In genomic region chr7:6659605-6660004, GRCm38 (mm10) we compare ENCODE assay signal across 9 mouse cellular contexts. TPM values are rescaled to one million over a fixed set of nuclear protein-coding genes. Genes with fewer than 3 reads are reported as not detected.
DNase-seq lines count a peak whose midpoint lies in the region; ATAC-seq lines count a peak whose summit lies in the region.
"Had no signal": no experiment of that assay in that cellular context is flagged by ENCODE, and none has a peak within 500 bp of the region (broad histone marks: within the 10 kb centered on the region; RNA-seq: fewer than 3 reads in every experiment).

No protein-coding gene starts in this region.

- no peak overlapping the region for H3K4me2 ChIP-seq in limb, embryonic 11.5 days (ENCODE audit: low read depth, severe bottlenecking)
- H3K4me2 ChIP-seq: embryonic facial prominence, embryonic 15.5 days had no signal

- H3K9me3 ChIP-seq in limb, embryonic 11.5 days (ENCODE audit: control insufficient read depth, low read length), result no peaks in the 10 kb centered on the region
- H3K9me3 ChIP-seq in limb, embryonic 10.5 days (replicated peaks), result no peaks in the 10 kb centered on the region
- H3K9me3 ChIP-seq: embryonic facial prominence, embryonic 15.5 days had no signal

- peak; percentile 2 for DNase-seq in cerebellum, adult 11 months
- peak; percentile 47 for DNase-seq in limb, embryonic 11.5 days (ENCODE audit: low spot score)
- DNase-seq in limb, embryonic 10.5 days (ENCODE audit: low spot score), result no peak
- DNase-seq in c-Kit-positive CD71-positive TER-119-negative erythroid progenitor cells, embryonic 14.5 days (ENCODE audit: low read depth), result peak; percentile 0
- DNase-seq in induced T-regulatory cell, adult 2 months (ENCODE audit: low read depth), result peak; percentile 0
- peak; percentile 64 for DNase-seq in retina, postnatal 1 day
- DNase-seq in thymus, postnatal 14 days, result no peak

- no peaks in the 10 kb centered on the region for H3K27me3 ChIP-seq in limb, embryonic 11.5 days (ENCODE audit: control insufficient read depth, insufficient read depth, low read length)
- no peaks in the 10 kb centered on the region for H3K27me3 ChIP-seq in limb, embryonic 10.5 days (ENCODE audit: low read depth, poor library complexity, severe bottlenecking)
- H3K27me3 ChIP-seq: embryonic facial prominence, embryonic 15.5 days had no signal

- no peak overlapping the region for H3K4me3 ChIP-seq in limb, embryonic 11.5 days (ENCODE audit: low read depth, low read length)
- H3K4me3 ChIP-seq in limb, embryonic 10.5 days, result no peak overlapping the region
- H3K4me3 ChIP-seq: embryonic facial prominence, embryonic 15.5 days had no signal

- H3K27ac ChIP-seq in limb, embryonic 11.5 days (replicated peaks; ENCODE audit: low read depth, low read length), result no peak overlapping the region
- H3K27ac ChIP-seq in limb, embryonic 10.5 days, result no peak overlapping the region
- H3K27ac ChIP-seq: embryonic facial prominence, embryonic 15.5 days had no signal

- H3K4me1 ChIP-seq in limb, embryonic 11.5 days (ENCODE audit: control insufficient read depth, insufficient read depth, low read length), result no peaks in the 10 kb centered on the region
- H3K4me1 ChIP-seq in limb, embryonic 10.5 days, result peaks cover 7% of the 10 kb centered on the region; the same call in 1 of the 2 replicates
- H3K4me1 ChIP-seq: embryonic facial prominence, embryonic 15.5 days had no signal

- WGBS in limb, embryonic 11.5 days, result 33% methylated on average over 2 of the region's 2 CpGs
- 38% methylated on average over 2 of the region's 2 CpGs for WGBS in limb, embryonic 10.5 days

- no peak for ATAC-seq in cerebellum, adult (ENCODE audit: insufficient number of reproducible peaks, low FRiP score, low TSS enrichment)
- ATAC-seq in limb, embryonic 11.5 days (ENCODE audit: insufficient number of reproducible peaks, low FRiP score, low TSS enrichment, low read depth), result no peak

- no peak overlapping the region for H3K9ac ChIP-seq in limb, embryonic 11.5 days (ENCODE audit: low read length)
- H3K9ac ChIP-seq: embryonic facial prominence, embryonic 15.5 days had no signal

- H3K36me3 ChIP-seq in limb, embryonic 11.5 days (ENCODE audit: control insufficient read depth, insufficient read depth, low read length), result no peaks in the 10 kb centered on the region
- no peaks in the 10 kb centered on the region for H3K36me3 ChIP-seq in limb, embryonic 10.5 days
- H3K36me3 ChIP-seq: embryonic facial prominence, embryonic 15.5 days had no signal

RNA-seq across cellular contexts. Expression of gene Zim1, which starts 36.6 kb away (rescaled TPM):
- polyA plus RNA-seq in limb, embryonic 11.5 days (2014; fragmentation: Nextera tagmentation; extraction: Ambion mirVana), result 4.7 and 5.6 TPM in 2 replicates
- polyA plus RNA-seq in limb, embryonic 10.5 days (2016; fragmentation: Nextera tagmentation; extraction: Ambion mirVana), result 2.7 and 3.8 TPM in 2 replicates

Comparison
In these comparisons a context has a peak if more than half of its experiments do, and no peak if none do; other contexts are left out.
1. DNase-seq: peak in cerebellum, adult 11 months (single experiment), limb, embryonic 11.5 days (single experiment), c-Kit-positive CD71-positive TER-119-negative erythroid progenitor cells, embryonic 14.5 days (single experiment), induced T-regulatory cell, adult 2 months (single experiment) and retina, postnatal 1 day (single experiment); none in limb, embryonic 10.5 days (single experiment) and thymus, postnatal 14 days (single experiment).